Mouse (Mus musculus) gonadal fat pad, adult 2 months (tissue): ENCODE results near the gene Mzt1. TPM values are rescaled to one million over a fixed set of nuclear protein-coding genes. Genes with fewer than 3 reads are reported as not detected.

ENCODE experiments used
- DNase-seq: peaks from one replicate; pipeline ENCODE4 v3.0.0-alpha.2; 2012; ENCODE audit warnings: low read depth
- polyA plus RNA-seq: library from polyadenylated mRNA; depleted of rRNA; stranded (reverse); fragments of >200 nt; gene quantifications from 2 replicates; pipeline ENCODE4 v1.2.3, GENCODE M21; 2012; rRNA removed

Gene Mzt1
- polyA plus RNA-seq, 1 experiment, result 16.7 TPM

DNA sequence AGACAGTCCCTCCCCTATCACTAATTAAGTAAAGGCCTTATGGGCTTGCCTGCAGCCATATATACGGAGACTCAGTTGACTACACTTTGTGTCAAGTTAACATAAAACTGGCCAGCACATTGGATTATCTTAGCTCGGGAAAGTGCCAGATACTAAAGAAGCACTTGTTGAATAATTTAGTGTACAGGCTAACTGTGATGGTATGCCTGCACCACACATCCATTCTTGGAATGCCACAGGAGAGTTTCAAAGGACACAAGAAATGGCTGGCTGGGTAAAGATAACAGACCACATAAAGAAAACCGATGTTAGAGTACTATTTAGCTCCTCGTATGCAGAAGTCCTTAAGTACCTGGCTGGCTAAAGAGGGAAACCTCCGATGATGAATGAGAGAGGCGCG, 27.2 kb downstream of the Mzt1 start:
- DNase-seq, result no peak

DNA sequence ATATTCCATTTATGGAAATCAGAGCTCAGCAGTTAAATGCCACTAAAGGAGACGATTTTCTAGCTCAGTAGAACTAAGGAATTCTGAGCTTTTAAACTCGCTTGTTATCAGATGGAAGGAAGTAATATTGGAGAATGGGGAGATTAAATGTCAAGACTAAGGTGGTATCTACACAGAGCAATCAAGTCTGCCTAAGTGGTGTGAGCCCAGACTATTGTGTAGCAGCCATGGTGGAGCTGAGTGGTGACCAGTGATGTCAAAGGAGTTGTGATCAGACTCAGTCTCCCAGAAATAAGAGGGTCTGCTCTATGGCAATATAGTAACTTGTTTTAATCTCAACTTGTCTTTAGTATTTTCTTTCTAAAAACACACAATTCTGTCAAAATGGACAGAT, 35.0 kb downstream of the Mzt1 start:
- DNase-seq, result no peak

DNA sequence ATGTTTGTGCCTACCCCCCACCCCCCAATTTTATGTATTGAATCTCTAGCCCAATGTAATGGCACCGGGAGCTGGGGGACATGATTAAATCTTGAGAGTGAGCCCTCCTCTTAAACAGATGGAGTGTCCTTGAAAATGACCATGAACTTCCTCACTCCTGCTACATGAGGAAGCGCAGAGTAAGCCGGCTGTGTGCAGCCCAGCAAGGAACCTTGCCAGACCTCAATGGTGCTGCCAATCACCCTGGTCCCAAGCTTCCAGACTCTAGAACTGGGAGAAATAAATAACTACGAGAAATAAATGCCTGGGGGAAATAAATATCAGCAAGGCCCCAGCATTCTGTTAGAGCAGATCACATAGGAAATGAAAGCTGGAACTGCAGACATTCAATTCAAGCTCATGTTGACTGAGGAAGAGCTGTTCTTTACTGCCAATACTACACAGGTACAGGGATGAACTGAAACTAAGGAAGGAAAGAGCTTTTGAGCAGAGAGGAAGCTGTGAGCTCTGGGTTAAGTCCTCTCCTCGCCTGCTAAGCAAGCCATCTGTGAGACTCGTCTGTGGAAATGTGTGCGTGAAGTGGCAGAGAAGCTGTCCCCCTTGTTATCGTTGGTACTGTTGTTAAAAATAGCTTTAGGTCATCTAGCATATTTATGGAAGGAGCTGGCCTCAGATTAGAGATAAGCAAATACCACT, 35.6 kb downstream of the Mzt1 start:
- DNase-seq, result no peak

DNA sequence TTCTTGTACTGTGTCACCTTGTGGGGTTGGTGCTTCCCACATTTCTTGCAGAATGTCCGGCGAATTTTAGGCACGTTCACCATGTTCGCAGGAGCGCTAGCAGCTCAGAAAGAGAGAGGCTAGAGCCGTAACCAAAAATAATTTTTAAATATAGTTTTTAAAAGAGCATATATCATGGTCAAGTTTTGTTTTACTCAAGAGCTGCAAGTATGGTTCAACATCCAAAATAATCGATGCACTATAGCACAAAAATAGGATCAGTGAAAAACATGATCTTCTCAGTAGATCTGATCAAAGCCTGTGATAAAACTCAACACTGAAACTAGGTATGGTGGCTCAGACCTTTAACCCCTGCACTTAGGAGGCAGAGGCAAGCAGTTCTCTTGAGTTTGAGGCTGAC, 51.7 kb downstream of the Mzt1 start, which contains the start of gene Rpl36a-ps1:
Rpl36a-ps1 (minus strand) TSS at position 101 of the 400 bp plus-strand sequence.
- DNase-seq, result no peak

DNA sequence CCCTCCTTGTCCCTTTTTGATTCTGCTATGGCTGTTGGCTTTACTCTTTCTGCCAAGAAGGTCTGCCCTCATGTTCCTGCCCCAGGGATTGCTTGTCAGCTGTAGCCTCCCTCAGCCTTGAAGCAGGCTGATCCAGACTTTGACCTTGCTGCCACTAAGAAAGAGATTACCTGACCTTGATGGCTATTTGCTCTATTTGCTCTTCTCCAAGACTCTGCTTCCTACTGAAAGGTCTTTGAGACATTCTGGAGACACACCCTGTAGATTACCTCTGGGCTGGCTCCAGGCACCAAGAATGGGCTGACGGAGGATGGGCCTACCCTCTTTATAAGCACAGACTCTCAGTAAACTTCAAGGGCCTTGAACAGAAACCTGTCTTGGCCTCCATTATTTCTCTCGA, 53.5 kb downstream of the Mzt1 start:
- DNase-seq, result no peak

DNA sequence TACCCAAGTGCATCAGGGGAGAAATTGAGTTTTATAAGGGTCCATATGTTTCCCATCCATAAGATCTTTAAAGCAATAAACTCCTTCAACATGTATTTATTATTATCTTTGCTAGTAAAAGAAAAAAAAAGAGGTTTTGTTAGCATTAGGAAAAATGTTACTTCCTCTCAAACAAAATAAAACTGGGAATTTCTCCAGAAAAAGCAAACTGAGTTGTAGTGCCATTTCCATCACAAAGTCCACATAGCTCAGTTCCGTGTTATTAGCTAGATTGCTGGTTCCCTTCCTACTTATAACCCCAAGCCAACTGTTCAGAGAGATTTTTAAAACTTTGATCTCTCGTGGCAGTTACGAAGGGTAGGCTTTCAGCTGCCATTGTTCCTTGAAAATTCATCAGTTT, 55.3 kb downstream of the Mzt1 start:
- no peak for DNase-seq

DNA sequence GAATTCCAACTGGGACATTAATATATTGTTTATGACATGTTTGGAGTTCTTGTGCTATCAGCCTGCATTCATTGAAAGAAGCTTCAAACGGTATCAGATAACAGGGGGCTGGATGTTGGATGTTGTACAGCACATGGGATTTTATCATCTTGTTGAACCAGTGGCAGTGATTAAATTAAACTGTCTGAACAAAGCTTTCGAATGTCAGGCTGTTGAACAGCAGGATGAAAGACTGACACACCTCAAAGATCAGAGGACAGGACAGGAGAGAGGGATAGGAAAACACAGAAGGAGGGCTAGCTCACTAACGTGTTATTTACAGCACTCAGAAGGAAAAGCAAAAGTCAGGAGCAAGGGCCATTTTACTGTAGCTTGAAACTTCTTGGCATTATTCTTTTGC, 56.1 kb downstream of the Mzt1 start:
- DNase-seq, result no peak

Other genes starting within 250 kb of the Mzt1 start
- gene Rpl36a-ps1, start 51.8 kb downstream of the Mzt1 start, polyA plus RNA-seq, result not detected in 2 replicates
- 3.1 TPM in 2 replicates for gene Bora, start 88 bp upstream of the Mzt1 start, polyA plus RNA-seq
- gene Pibf1, start 53.3 kb upstream of the Mzt1 start, polyA plus RNA-seq, result 2.8 and 3.5 TPM in 2 replicates
- gene Dis3, start 53.6 kb upstream of the Mzt1 start, polyA plus RNA-seq, result 4.0 and 4.6 TPM in 2 replicates